Mouse (Mus musculus) kidney, embryonic 14.5 days (tissue): ENCODE data around the gene Ces2b. TPM values are rescaled to one million over a fixed set of nuclear protein-coding genes. Genes with fewer than 3 reads are reported as not detected.

Source experiments
- ATAC-seq: fragments of 200-750 bp; cut with Nextera tagmentation; 2 replicates; pipeline ENCODE4 v1.8.0; 2017; ENCODE audit warnings: moderate number of reproducible peaks, mild to moderate bottlenecking, moderate TSS enrichment, moderate library complexity; ENCODE audit not compliant: low FRiP score, low TSS enrichment
- H3K27ac ChIP-seq: fragments of 300-500 bp; sonication (generic); 2 replicates; pipeline ENCODE4 v1.5.1; 2014; ENCODE audit warnings: low read depth, mild to moderate bottlenecking, low read length, moderate library complexity, mixed read lengths
- H3K27me3 ChIP-seq: fragments of 300-500 bp; sonication (generic); 2 replicates; pipeline ENCODE4 v1.6.1; 2014; ENCODE audit warnings: mild to moderate bottlenecking, low read length; ENCODE audit not compliant: control insufficient read depth, insufficient read depth
- H3K36me3 ChIP-seq: fragments of 300-500 bp; sonication (generic); 2 replicates; pipeline ENCODE4 v1.6.1; 2014; ENCODE audit warnings: low read length, mixed read lengths; ENCODE audit not compliant: control insufficient read depth, insufficient read depth
- H3K4me1 ChIP-seq: fragments of 300-500 bp; sonication (generic); 2 replicates; pipeline ENCODE4 v1.6.1; 2014; ENCODE audit warnings: low read length, mixed read lengths; ENCODE audit not compliant: control insufficient read depth, insufficient read depth
- H3K4me2 ChIP-seq: fragments of 300-500 bp; sonication (generic); replicated peaks from 2 replicates; pipeline ENCODE4 v1.6.1; 2014; ENCODE audit warnings: low read depth, mild to moderate bottlenecking, low read length
- H3K4me3 ChIP-seq: fragments of 300-500 bp; sonication (generic); 2 replicates; pipeline ENCODE4 v1.5.1; 2014; ENCODE audit warnings: mild to moderate bottlenecking, low read length
- H3K9ac ChIP-seq: fragments of 300-500 bp; sonication (generic); 2 replicates; pipeline ENCODE4 v1.6.1; 2014; ENCODE audit warnings: low read depth, mild to moderate bottlenecking, low read length, moderate library complexity
- H3K9me3 ChIP-seq: fragments of 300-500 bp; sonication (generic); 2 replicates; pipeline ENCODE4 v1.6.1; 2016; ENCODE audit warnings: low read length; ENCODE audit not compliant: control insufficient read depth
- WGBS: fragments of 180-500 bp; shearing (Covaris S2); extraction: QIAGEN DNeasy Blood & Tissue Kit; methylation state at CpG from one replicate; pipeline ENCODE4 v1.1.7; 2014; 5-methylcytosine and 5-hydroxymethylcytosine counted together
- polyA plus RNA-seq: library from polyadenylated mRNA; unstranded; fragments of >200 nt; fragmentation: Nextera tagmentation; extraction: Ambion mirVana; gene quantifications from 2 replicates; pipeline ENCODE4 v1.2.1, GENCODE M21; 2014

The Ces2b gene
- 0.46 and 0.61 TPM in 2 replicates for polyA plus RNA-seq

DNA sequence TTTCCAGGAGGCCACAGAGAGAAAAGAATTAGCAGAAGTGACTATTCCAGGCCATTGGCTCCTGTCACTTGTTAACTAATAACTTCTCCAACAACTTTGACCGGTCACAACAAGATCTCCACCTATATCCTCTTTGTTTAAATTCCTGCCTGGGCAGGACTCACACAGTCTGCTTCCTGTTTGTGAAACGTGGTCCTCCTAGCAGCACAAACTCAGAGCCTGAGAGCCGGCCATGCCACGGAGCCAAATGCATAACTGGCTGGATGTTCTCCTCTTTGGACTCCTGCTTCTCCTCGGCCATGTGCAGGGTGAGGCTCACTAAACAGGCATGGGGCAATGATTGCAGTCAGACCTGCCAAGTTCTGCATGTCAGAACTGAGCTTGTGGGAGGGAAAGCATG lies at the start of gene Ces2b:
Gene Ces2b, plus strand, starts transcription at position 133 of the 400 bp plus-strand sequence.
- Histone ChIP-seq H3K27ac (no peak within 1 kb of the TSS), H3K9ac (no peak within 1 kb of the TSS), H3K36me3 (no peaks in the 10 kb centered on the region), H3K9me3 (no peaks in the 10 kb centered on the region), H3K4me3 (no peak within 1 kb of the TSS), H3K27me3 (no peaks in the 10 kb centered on the region), H3K4me2 (no peak within 1 kb of the TSS), H3K4me1 (no peaks in the 10 kb centered on the region)
- ATAC-seq = no peak
- WGBS = 75% methylated on average over 5 of the region's 5 CpGs

GRCm38 (mm10) chr8:104787049-104787448 lies 44.3 kb upstream of the Ces2b start:
- Histone ChIP-seq H3K4me2 (no peak overlapping the region), H3K4me1 (no peaks in the 10 kb centered on the region), H3K27ac (no peak overlapping the region), H3K27me3 (no peaks in the 10 kb centered on the region), H3K9ac (no peak overlapping the region), H3K9me3 (no peaks in the 10 kb centered on the region), H3K36me3 (no peaks in the 10 kb centered on the region), H3K4me3 (no peak overlapping the region)
- ATAC-seq = no peak
- 62% methylated on average over 1 of the region's 1 CpGs for WGBS

- H3K36me3 ChIP-seq = no peaks in the 10 kb centered on the region
Observed at GRCm38 (mm10) chr8:104788929-104789328, 42.4 kb upstream of the Ces2b start.

DNA sequence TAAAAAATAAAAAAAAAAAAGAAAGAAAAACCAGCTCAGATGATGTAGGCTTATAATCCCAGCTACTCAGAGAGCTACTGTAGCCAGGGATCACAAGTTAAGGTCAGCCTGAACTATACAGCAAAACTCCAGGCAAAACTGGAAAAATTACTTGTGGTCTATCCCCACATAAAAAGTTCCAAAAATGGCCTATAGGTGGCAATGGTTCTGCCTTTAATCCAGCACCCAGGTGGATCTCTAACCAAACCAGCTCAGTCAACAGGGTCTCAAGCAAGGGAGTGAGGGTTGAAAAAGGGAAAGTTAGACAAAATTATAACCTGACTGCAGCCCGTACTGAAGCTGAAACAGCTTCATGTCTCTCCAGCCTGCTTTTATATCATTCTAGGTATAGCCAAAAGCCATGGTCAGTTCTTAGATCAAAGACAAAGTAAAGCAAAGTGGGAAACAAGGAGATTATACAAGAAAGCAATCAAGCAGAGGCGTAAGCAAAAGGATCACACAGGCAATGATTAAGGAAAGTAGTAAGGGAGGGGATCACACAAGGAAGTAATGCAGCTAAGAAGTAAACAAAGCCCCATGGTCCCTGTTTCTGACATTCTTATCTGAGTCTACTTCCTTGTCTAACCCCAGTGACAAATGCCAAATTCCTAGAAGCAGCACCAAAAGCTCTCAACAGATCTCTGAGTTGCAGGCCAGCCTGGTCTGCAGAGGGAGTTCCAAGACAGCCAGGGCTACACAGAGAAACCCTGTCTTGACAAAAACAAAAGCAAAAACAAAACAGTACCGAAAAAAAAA lies 41.3 kb upstream of the Ces2b start:
- Histone ChIP-seq H3K4me2 (no peak overlapping the region), H3K4me3 (no peak overlapping the region), H3K9ac (no peak overlapping the region), H3K27me3 (no peaks in the 10 kb centered on the region), H3K27ac (no peak overlapping the region), H3K4me1 (no peaks in the 10 kb centered on the region), H3K36me3 (no peaks in the 10 kb centered on the region), H3K9me3 (no peaks in the 10 kb centered on the region)
- WGBS = 74% methylated on average over 3 of the region's 3 CpGs
- no peak for ATAC-seq

More at GRCm38 (mm10) chr8:104788929-104789328, 42.4 kb upstream of the Ces2b start:
- no peaks in the 10 kb centered on the region for H3K27me3 ChIP-seq
- no peak overlapping the region for H3K9ac ChIP-seq
- no peaks in the 10 kb centered on the region for H3K9me3 ChIP-seq
- H3K4me1 ChIP-seq = no peaks in the 10 kb centered on the region
- no peak overlapping the region for H3K4me3 ChIP-seq
- no peak overlapping the region for H3K4me2 ChIP-seq
- 75% methylated on average over 2 of the region's 2 CpGs for WGBS
- H3K27ac ChIP-seq = no peak overlapping the region
- no peak for ATAC-seq

DNA sequence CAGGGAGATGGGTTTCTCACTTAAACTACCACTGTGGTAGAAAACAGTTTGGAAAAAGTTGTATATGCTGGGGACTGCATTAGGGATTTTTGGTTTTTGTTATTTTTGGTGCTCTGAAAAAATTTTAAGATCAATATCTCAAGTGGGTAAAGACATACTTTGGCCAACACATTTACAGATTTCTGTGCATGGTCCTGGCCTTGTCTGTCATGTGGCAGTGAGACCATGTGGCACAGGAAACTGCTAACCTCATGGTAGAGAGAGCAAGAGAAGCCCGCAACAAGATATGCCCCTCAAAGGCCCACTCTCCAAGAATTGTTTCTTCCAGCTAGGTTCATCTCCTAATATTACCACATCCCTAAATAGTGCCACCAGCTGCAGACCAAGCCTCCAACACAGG lies 32.0 kb upstream of the Ces2b start:
- no peak for ATAC-seq
- 89% methylated on average over 1 of the region's 1 CpGs for WGBS

DNA sequence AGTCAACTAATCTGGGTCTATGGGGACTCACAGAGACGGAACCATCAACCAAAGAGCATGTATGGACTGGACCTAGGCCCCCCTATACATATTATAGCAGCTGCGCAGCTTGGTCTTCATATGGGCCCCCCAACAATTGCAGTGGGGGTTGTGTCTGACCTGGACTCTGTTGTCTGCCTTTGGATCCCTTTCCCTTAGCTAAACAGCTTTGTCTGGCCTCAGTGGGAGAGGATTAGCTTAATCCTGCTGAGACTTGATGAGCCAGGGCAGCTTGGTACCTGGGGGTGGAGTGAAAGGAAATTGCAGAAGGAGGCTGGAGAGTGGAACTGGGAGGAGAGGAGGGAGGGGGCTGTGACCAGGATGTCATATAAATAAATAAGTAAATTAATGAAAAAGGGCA lies 25.2 kb upstream of the Ces2b start:
- Histone ChIP-seq H3K36me3 (no peaks in the 10 kb centered on the region), H3K4me1 (no peaks in the 10 kb centered on the region), H3K4me2 (no peak overlapping the region), H3K4me3 (no peak overlapping the region), H3K9ac (no peak overlapping the region), H3K27ac (no peak overlapping the region), H3K27me3 (no peaks in the 10 kb centered on the region), H3K9me3 (no peaks in the 10 kb centered on the region)
- WGBS = 48% methylated on average over 2 of the region's 2 CpGs
- no peak for ATAC-seq

More for the DNA sequence above, 32.0 kb upstream of the Ces2b start:
- Histone ChIP-seq H3K9me3 (no peaks in the 10 kb centered on the region), H3K27me3 (no peaks in the 10 kb centered on the region), H3K4me3 (no peak overlapping the region), H3K4me1 (no peaks in the 10 kb centered on the region), H3K27ac (no peak overlapping the region), H3K4me2 (no peak overlapping the region), H3K36me3 (no peaks in the 10 kb centered on the region), H3K9ac (no peak overlapping the region)

DNA sequence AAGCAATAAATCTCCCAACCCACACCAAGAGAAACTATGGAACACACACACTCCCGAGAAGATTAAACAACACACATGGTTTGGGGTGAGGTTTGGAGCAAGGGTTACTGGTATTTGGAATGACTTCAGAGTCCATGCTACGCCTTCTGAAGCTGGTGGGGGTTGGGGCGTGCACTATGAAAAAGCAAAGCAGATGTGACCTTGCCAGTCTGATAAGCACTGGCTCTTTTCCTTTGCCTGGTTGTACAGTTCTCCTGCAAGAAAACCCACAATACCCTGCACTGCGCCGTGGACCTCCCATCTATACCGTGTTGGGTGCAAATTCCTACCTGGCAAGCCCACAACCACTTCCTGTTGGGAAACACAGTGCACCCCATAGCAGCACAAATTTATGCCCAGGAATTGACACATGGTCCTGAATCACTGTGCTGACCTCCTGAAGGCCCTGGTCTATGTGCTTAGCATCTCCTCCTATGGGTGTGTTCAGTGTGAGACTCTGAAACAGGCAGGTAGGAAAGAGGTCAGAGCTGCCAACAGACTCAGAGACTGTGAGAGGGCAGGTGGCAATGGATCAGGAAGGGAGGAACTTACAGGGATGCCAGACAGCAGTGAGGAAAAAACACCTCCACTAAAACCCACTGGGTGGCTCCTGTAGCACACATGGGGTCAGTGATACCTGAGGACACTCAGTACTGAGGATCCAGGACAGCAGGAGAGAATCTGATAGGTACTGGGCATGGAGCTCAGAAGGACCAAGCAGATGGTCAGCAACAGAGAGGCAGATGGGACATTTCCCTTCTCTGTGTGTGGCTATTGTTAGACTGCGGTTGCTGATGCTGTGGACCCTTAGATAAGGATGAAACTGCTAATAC lies 22.6 kb upstream of the Ces2b start:
- Histone ChIP-seq H3K27me3 (no peaks in the 10 kb centered on the region), H3K27ac (no peak overlapping the region), H3K4me1 (no peaks in the 10 kb centered on the region), H3K9me3 (no peaks in the 10 kb centered on the region), H3K4me3 (no peak overlapping the region), H3K9ac (no peak overlapping the region), H3K4me2 (no peak overlapping the region), H3K36me3 (no peaks in the 10 kb centered on the region)
- 84% methylated on average over 7 of the region's 7 CpGs for WGBS
- no peak for ATAC-seq

DNA sequence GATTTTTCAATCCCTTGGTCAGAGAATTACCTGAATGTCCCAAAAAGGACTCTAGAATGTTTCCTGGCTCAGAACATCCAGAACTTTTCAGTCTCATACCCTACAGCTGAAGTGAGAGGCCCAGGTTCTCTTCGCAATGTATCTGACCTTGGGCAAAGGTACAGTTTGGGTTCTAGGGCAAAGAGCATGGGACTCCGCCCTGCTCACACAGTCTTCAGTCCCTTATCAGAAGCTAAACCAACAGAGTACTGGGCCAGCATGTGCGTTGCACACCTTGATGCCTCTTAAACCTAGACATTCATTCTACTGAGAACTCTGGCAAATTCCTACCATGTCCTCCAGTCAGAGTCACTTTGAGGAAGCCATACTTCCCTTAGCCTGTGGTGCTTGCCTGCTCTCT lies 21.9 kb upstream of the Ces2b start:
- Histone ChIP-seq H3K27ac (no peak overlapping the region), H3K4me3 (no peak overlapping the region), H3K27me3 (no peaks in the 10 kb centered on the region), H3K9me3 (no peaks in the 10 kb centered on the region), H3K36me3 (no peaks in the 10 kb centered on the region), H3K9ac (no peak overlapping the region), H3K4me1 (no peaks in the 10 kb centered on the region), H3K4me2 (no peak overlapping the region)
- no peak for ATAC-seq
- 92% methylated on average over 3 of the region's 3 CpGs for WGBS

DNA sequence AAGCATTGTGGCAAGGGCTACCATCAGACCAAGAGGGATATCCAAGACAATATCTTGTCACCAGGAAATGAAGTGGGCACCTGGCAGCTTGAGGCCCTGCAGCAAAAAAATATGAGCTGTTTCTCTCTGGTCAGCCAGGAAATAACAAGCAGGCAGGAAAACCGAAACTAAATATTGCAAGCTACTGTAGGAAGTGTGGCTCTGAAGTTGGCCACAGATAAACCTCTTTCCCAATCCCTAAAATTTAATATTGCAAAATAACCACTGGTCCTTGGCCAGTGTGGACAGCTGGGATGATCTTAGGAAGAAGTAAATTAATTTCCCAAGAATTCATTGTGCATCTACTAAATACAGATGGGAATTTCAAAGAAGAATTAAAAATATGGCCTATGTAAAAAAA lies 4.5 kb upstream of the Ces2b start:
- H3K36me3 ChIP-seq = no peaks in the 10 kb centered on the region
- no peak overlapping the region for H3K4me2 ChIP-seq
- no peaks in the 10 kb centered on the region for H3K4me1 ChIP-seq
- no peak overlapping the region for H3K27ac ChIP-seq
- H3K9me3 ChIP-seq = no peaks in the 10 kb centered on the region
- no peak for ATAC-seq
- WGBS = 76% methylated on average over 1 of the region's 1 CpGs
- no peaks in the 10 kb centered on the region for H3K27me3 ChIP-seq
- H3K9ac ChIP-seq = no peak overlapping the region
- H3K4me3 ChIP-seq = no peak overlapping the region
